Mouse (Mus musculus) hematopoietic stem cell, adult 5-6 weeks (primary cell): ENCODE data around the gene Atcay. TPM values are rescaled to one million over a fixed set of nuclear protein-coding genes. Genes with fewer than 3 reads are reported as not detected.
"Not testable (repeated sequence)": the region's sequence is repeated elsewhere in the genome, so short reads cannot be mapped to it uniquely, and the experiment has no call there.

ENCODE experiments used
- ATAC-seq, 2 experiments: fragments of 125-278 bp in 1 of 2; replicated peaks in 1 of 2; 2 replicates each; pipeline ENCODE4 v1.8.0; 2016 to 2017; ENCODE audit warnings: inconsistent platforms in 2 of 2, mild to moderate bottlenecking in 2 of 2, moderate number of reproducible peaks in 2 of 2, low read depth in 1 of 2, moderate TSS enrichment in 1 of 2; ENCODE audit not compliant: low FRiP score in 2 of 2, poor library complexity in 2 of 2, severe bottlenecking in 2 of 2, insufficient read depth in 1 of 2, low TSS enrichment in 1 of 2
- total RNA-seq: library from RNA; stranded (forward); fragments of 172-1452, 232-1000 nt; gene quantifications from 2 replicates; pipeline ENCODE4 v1.2.3, GENCODE M21; 2017

Atcay gene
- total RNA-seq, 1 experiment from 2014 or later, result not detected

GRCm38 (mm10) chr10:81175936-81176465, 54.6 kb downstream of the Atcay start:
- ATAC-seq, result no peak; a peak in 1 of 4 replicates

- ATAC-seq, result not testable (repeated sequence)
These were observed 55.3 kb downstream of the Atcay start for GRCm38 (mm10) chr10:81175345-81175701.

GRCm38 (mm10) chr10:81174617-81175344, 55.9 kb downstream of the Atcay start:
- ATAC-seq, result peak; percentile 61 to 68

GRCm38 (mm10) chr10:81173132-81173531, 57.5 kb downstream of the Atcay start:
- ATAC-seq, result peak; percentile 38 to 54

- not testable (repeated sequence) for ATAC-seq
These were observed 61.2 kb downstream of the Atcay start for GRCm38 (mm10) chr10:81169411-81169900.

GRCm38 (mm10) chr10:81168521-81169244, 62.0 kb downstream of the Atcay start:
- peak; percentile 51 to 61 for ATAC-seq

GRCm38 (mm10) chr10:81168087-81168431, 62.6 kb downstream of the Atcay start:
- ATAC-seq, result peak; percentile 8 to 34; a peak in 3 of 4 replicates

- peak; percentile 90 to 91 for ATAC-seq
These were observed 63.2 kb downstream of the Atcay start, which contains the start of gene Pias4 for GRCm38 (mm10) chr10:81167200-81168086. Gene Pias4, minus strand, starts transcription at chr10:81167923.

- ATAC-seq, result no peak
These were observed 65.5 kb downstream of the Atcay start for GRCm38 (mm10) chr10:81165118-81165517.

- peak in 1 of 2 experiments; percentile 15; a peak in 2 of 4 replicates for ATAC-seq
These were observed 68.3 kb downstream of the Atcay start for GRCm38 (mm10) chr10:81162318-81162652.

GRCm38 (mm10) chr10:81161602-81162317, 68.9 kb downstream of the Atcay start:
- peak in 1 of 2 experiments; percentile 29; a peak in 2 of 4 replicates for ATAC-seq

- ATAC-seq, result no peak
These were observed 75.9 kb downstream of the Atcay start for GRCm38 (mm10) chr10:81154736-81155135.

Other genes starting within 250 kb of the Atcay start
- gene Gng7, start 215.9 kb downstream of the Atcay start, total RNA-seq, result 0.50 and 0.75 TPM in 2 replicates
- gene Diras1, start 205.2 kb downstream of the Atcay start, total RNA-seq, result not detected in 2 replicates
- 6.9 and 7.2 TPM in 2 replicates for gene Slc39a3, start 193.4 kb downstream of the Atcay start, total RNA-seq
- 34.3 and 39.1 TPM in 2 replicates for gene Sgta, start 170.7 kb downstream of the Atcay start, total RNA-seq
- 22.6 and 24.8 TPM in 2 replicates for gene Thop1, start 160.8 kb downstream of the Atcay start, total RNA-seq
- 1.4 TPM in 1 of 2 replicates, not detected in the other for gene Creb3l3, start 132.0 kb downstream of the Atcay start, total RNA-seq
- 29.8 and 55.8 TPM in 2 replicates for gene Map2k2, start 124.9 kb downstream of the Atcay start, total RNA-seq
- 7.4 and 13.0 TPM in 2 replicates for gene Zbtb7a, start 95.6 kb downstream of the Atcay start, total RNA-seq
- 7.3 and 8.7 TPM in 2 replicates for gene Pias4, start 62.9 kb downstream of the Atcay start, total RNA-seq
- 1,714 and 1,773 TPM in 2 replicates for gene Eef2, start 54.2 kb downstream of the Atcay start, total RNA-seq
- gene Dapk3, start 47.8 kb downstream of the Atcay start, total RNA-seq, result 29.9 and 30.6 TPM in 2 replicates
- gene 4930442H23Rik, start 47.0 kb downstream of the Atcay start, total RNA-seq, result not detected in 2 replicates
- gene Nmrk2, start 28.8 kb downstream of the Atcay start, total RNA-seq, result not detected in 2 replicates
- 0.65 and 6.8 TPM in 2 replicates for gene Zfr2, start 2.3 kb upstream of the Atcay start, total RNA-seq
- gene Matk, start 22.1 kb upstream of the Atcay start, total RNA-seq, result 27.9 and 30.8 TPM in 2 replicates
- gene Mrpl54, start 36.1 kb upstream of the Atcay start, total RNA-seq, result 125 and 132 TPM in 2 replicates
- gene Apba3, start 36.1 kb upstream of the Atcay start, total RNA-seq, result 10.5 and 21.6 TPM in 2 replicates
- gene Tjp3, start 60.7 kb upstream of the Atcay start, total RNA-seq, result 4.6 and 10.4 TPM in 2 replicates
- gene Pip5k1c, start 62.1 kb upstream of the Atcay start, total RNA-seq, result 48.8 and 67.1 TPM in 2 replicates
- 25.7 and 33.1 TPM in 2 replicates for gene Cactin, start 90.3 kb upstream of the Atcay start, total RNA-seq
- 3.0 and 4.6 TPM in 2 replicates for gene Tbxa2r, start 97.9 kb upstream of the Atcay start, total RNA-seq
- gene Gipc3, start 112.4 kb upstream of the Atcay start, total RNA-seq, result 0.10 and 0.56 TPM in 2 replicates
- gene Hmg20b, start 119.6 kb upstream of the Atcay start, total RNA-seq, result 25.6 and 37.4 TPM in 2 replicates
- 10.4 and 16.9 TPM in 2 replicates for gene Mfsd12, start 126.7 kb upstream of the Atcay start, total RNA-seq
- gene 4930404N11Rik, start 135.0 kb upstream of the Atcay start, total RNA-seq, result 1.1 and 3.3 TPM in 2 replicates
- 11.6 and 17.2 TPM in 2 replicates for gene Fzr1, start 147.7 kb upstream of the Atcay start, total RNA-seq
- gene Dohh, start 153.6 kb upstream of the Atcay start, total RNA-seq, result 13.2 and 15.3 TPM in 2 replicates
- gene Gm48551, start 153.6 kb upstream of the Atcay start, total RNA-seq, result 6.9 TPM in 1 of 2 replicates, not detected in the other
- not detected in 2 replicates for gene Gm48552, start 158.2 kb upstream of the Atcay start, total RNA-seq
- gene Smim24, start 162.2 kb upstream of the Atcay start, total RNA-seq, result 17.4 and 20.4 TPM in 2 replicates
- 10.8 and 12.1 TPM in 2 replicates for gene Nfic, start 224.8 kb upstream of the Atcay start, total RNA-seq